Mouse (Mus musculus) central nervous system, embryonic 14 days (tissue): ENCODE data around the gene Olfr473. TPM values are rescaled to one million over a fixed set of nuclear protein-coding genes. Genes with fewer than 3 reads are reported as not detected.

Experiments used
- polyA plus RNA-seq: library from polyadenylated mRNA; depleted of rRNA; stranded (reverse); fragments of >200 nt; gene quantifications from 2 replicates; pipeline ENCODE4 v1.2.3, GENCODE M21; 2012; rRNA removed

Gene Olfr473
- not detected in 2 replicates for polyA plus RNA-seq

DNA sequence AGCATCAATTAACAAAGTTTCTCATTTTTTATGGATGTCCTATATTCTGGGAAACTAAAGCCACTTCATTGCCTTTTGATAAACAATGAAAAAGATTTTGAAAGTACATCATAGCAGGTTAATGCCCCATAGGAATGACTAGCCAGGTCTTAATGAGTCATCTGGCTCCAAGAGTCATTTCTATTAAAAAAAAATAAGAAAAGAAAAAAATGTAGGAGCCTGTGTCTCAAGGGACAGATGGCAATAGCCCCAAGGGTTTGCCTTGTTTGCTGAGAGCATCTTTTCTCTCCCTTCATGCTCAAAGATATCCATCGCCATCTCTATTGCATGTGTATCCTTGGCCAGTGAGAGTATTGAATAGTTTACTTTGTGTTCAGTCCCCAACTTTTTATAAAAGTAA, at the start of gene Olfr473:
Gene Olfr473 (plus strand): TSS at position 301 of the 400 bp plus-strand sequence.

DNA sequence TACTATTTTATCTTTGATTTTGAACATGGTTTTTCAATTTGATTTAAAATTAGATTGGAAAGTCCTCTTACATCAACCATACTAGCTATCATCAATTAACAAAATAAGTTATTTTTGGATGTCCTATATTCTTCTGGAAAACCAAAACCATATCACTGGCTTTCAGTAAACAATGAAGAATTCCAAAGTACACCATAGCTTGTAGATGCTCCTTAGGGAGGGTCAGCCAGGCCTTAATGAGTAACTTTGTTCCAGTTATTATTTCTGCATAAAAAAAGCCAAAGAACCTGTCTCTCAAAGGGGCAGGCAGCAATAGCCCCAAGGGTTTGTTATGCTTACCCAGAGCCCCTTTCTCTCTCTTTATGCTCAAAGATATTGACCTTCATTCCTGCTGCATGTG, 32.6 kb upstream of the Olfr473 start, which contains the start of gene Olfr472:
Gene Olfr472 (plus strand): TSS at position 301 of the 400 bp plus-strand sequence.

GRCm38 (mm10) chr7:107954343-107954742, 24.1 kb downstream of the Olfr473 start, which contains the start of gene Olfr474:
Olfr474 (plus strand) TSS chr7:107954643.

GRCm38 (mm10) chr7:107964503-107964902, 34.3 kb downstream of the Olfr473 start, which contains the start of gene Olfr476:
Olfr476 (plus strand) TSS chr7:107964803.

Other genes starting within 250 kb of the Olfr473 start
- gene Cyb5r2, start 172.4 kb upstream of the Olfr473 start, polyA plus RNA-seq, result 0.09 and 0.11 TPM in 2 replicates
- gene Ovch2, start 129.2 kb upstream of the Olfr473 start, polyA plus RNA-seq, result not detected in 2 replicates
- gene Olfr467, start 118.2 kb upstream of the Olfr473 start, polyA plus RNA-seq, result not detected in 2 replicates
- not detected in 2 replicates for gene Olfr469, start 104.9 kb upstream of the Olfr473 start, polyA plus RNA-seq
- gene Olfr470, start 83.0 kb upstream of the Olfr473 start, polyA plus RNA-seq, result not detected in 2 replicates
- not detected in 2 replicates for gene Olfr472, start 32.5 kb upstream of the Olfr473 start, polyA plus RNA-seq
- not detected in 2 replicates for gene Olfr474, start 24.2 kb downstream of the Olfr473 start, polyA plus RNA-seq
- not detected in 2 replicates for gene Olfr476, start 34.4 kb downstream of the Olfr473 start, polyA plus RNA-seq
- not detected in 2 replicates for gene Olfr477, start 56.2 kb downstream of the Olfr473 start, polyA plus RNA-seq
- not detected in 2 replicates for gene Olfr478, start 103.5 kb downstream of the Olfr473 start, polyA plus RNA-seq
- gene Olfr479, start 120.2 kb downstream of the Olfr473 start, polyA plus RNA-seq, result not detected in 2 replicates
- not detected in 2 replicates for gene Olfr480, start 136.9 kb downstream of the Olfr473 start, polyA plus RNA-seq
- not detected in 2 replicates for gene Olfr481, start 149.4 kb downstream of the Olfr473 start, polyA plus RNA-seq
- not detected in 2 replicates for gene Olfr482, start 167.1 kb downstream of the Olfr473 start, polyA plus RNA-seq
- gene Olfr483, start 170.4 kb downstream of the Olfr473 start, polyA plus RNA-seq, result not detected in 2 replicates
- not detected in 2 replicates for gene Olfr484, start 197.0 kb downstream of the Olfr473 start, polyA plus RNA-seq
- not detected in 2 replicates for gene Olfr485, start 229.4 kb downstream of the Olfr473 start, polyA plus RNA-seq
- not detected in 2 replicates for gene Olfr486, start 242.3 kb downstream of the Olfr473 start, polyA plus RNA-seq